Mouse (Mus musculus) Patski (cell line): ENCODE results near the gene Rbm20. TPM values are rescaled to one million over a fixed set of nuclear protein-coding genes. Genes with fewer than 3 reads are reported as not detected.

Source experiments
- ATAC-seq: fragments of 100-300 bp; one replicate; pipeline ENCODE4 v1.8.0; 2021
- CTCF ChIA-PET: fragments of 350-600 bp; sonication (Branson Sonifier 250); formaldehyde crosslinking; loops from one replicate; lab custom pipeline; 2022; ENCODE audit warnings: inconsistent platforms; lab: Charles Lee
- POLR2A ChIA-PET: fragments of 350-600 bp; sonication (Branson Sonifier 250); formaldehyde crosslinking; loops from one replicate; lab custom pipeline; 2022; ENCODE audit warnings: antibody characterized with exemption, inconsistent platforms; lab: Charles Lee
- DNase-seq: peaks from one replicate; pipeline ENCODE4 v3.0.0-alpha.2; 2011; ENCODE audit warnings: low read depth, low spot score
- H3K27me3 ChIP-seq: fragments of 371-371 bp; one replicate; pipeline ENCODE4 v1.5.1; 2021
- CTCF ChIP-seq: fragments of 100-300 bp; IDR thresholded peaks from one replicate; pipeline ENCODE4 v1.5.1; 2021
- in situ Hi-C: fragments of 300-500 bp; cut with MboI; formaldehyde crosslinking; loops from 3 replicates; pipeline ENCODE4 v1.11.1; 2018; ENCODE audit warnings: low pct_unique_long_range_greater_than_20kb, mixed read lengths
- polyA plus RNA-seq: library from polyadenylated mRNA; unstranded; gene quantifications from one replicate; pipeline ENCODE4 v1.2.3, GENCODE M21; 2021

Rbm20 gene
- polyA plus RNA-seq, 1 experiment from 2014 or later, result 0.72 TPM

DNA sequence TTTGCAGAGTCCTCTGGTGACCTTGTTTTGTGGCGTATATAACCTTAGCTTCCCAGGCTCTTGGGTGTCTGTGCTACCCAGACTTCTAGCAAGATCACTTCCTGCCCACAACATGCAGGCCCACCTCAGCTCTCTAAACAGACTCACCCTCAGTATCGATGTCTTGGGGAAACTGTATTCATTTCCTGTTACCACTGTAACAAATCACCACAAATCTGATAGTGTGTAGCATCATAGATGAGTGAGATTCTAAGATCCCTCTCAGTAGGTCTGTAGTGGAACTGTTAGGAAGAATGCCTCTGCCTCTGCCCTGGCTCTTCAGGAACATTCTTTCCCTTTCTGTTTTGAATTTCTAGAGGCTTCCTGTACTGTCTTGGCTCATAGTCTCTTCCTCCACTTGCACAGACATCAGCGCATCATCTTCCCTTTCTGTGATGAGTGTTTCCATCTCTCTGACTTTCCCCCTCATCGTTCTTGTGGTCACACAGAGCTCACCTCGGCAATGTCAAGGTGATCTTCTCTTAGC lies 130.2 kb downstream of the Rbm20 start:
- CTCF ChIA-PET, result interaction anchor here (1.4 kb wide), 1 partner anchor 38 kb away, joined by 3 read pairs; no protein-coding TSS in a partner anchor
- in situ Hi-C loops, result no loop called here
- no peak for TF ChIP-seq CTCF
- no peak for DNase-seq
- ATAC-seq, result no peak
- no peaks in the 10 kb centered on the region for H3K27me3 ChIP-seq
- POLR2A ChIA-PET, result interaction anchor here (1.2 kb wide), 1 partner anchor 23 kb away, joined by 3 read pairs; no protein-coding TSS in a partner anchor

- TF ChIP-seq CTCF, result no peak
- CTCF ChIA-PET, result interaction anchor here (1.4 to 1.8 kb wide), 2 partner anchors 25 to 39 kb away, joined by 3 to 4 read pairs; no protein-coding TSS in a partner anchor
- no peaks in the 10 kb centered on the region for H3K27me3 ChIP-seq
- POLR2A ChIA-PET, result no interaction called here
- in situ Hi-C loops, result no loop called here
- DNase-seq, result no peak
- ATAC-seq, result no peak
Observed at GRCm38 (mm10) chr19:53808041-53808777, 131.1 kb downstream of the Rbm20 start.

DNA sequence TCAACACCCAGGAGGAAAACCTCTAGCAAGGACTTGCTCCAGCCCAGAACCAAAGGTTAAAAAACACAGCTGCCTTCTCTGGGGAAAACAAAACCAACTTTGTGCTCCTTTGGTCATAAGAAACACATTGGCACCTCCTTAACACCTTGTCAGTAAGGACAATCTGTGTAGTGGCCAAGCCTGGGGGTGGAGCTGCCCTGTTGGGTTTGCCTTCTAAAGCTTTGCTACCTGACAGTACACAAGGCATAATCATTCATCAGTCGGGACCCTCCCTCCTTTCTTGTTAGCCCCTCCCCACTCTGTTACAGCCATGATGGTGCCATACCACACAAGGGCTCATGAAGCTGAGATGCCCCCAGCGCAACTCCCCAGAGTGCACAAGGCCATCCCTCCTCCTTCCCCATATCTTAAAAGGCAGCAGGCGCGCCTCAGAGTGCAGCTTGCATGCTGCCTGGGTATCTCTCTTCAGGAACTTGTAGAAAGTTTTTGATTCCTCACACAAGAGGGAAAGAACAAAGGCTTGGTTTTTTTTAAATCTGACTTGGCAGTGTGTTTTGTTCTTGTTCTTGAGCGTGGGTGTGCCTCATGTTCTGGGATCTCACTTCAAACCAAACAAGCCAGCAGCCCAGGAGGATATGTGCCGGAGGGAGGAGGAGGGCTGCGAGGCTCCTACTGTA lies 132.2 kb downstream of the Rbm20 start:
- TF ChIP-seq CTCF, result no peak
- POLR2A ChIA-PET, result no interaction called here
- no peaks in the 10 kb centered on the region for H3K27me3 ChIP-seq
- DNase-seq (no peak), ATAC-seq (no peak)
- CTCF ChIA-PET, result interaction anchor here (0.8 to 1.8 kb wide), 4 partner anchors 10 to 399 kb away, joined by 3 to 5 read pairs (median 4); no protein-coding TSS in a partner anchor
- in situ Hi-C loops, result no loop called here

GRCm38 (mm10) chr19:53810024-53810423 lies 132.9 kb downstream of the Rbm20 start:
- DNase-seq, result no peak
- POLR2A ChIA-PET, result no interaction called here
- in situ Hi-C loops, result no loop called here
- no peak for TF ChIP-seq CTCF
- H3K27me3 ChIP-seq, result no peaks in the 10 kb centered on the region
- CTCF ChIA-PET, result interaction anchor here (1.7 to 1.8 kb wide), 2 partner anchors 9 to 23 kb away, joined by 4 to 5 read pairs; no protein-coding TSS in a partner anchor
- no peak for ATAC-seq

DNA sequence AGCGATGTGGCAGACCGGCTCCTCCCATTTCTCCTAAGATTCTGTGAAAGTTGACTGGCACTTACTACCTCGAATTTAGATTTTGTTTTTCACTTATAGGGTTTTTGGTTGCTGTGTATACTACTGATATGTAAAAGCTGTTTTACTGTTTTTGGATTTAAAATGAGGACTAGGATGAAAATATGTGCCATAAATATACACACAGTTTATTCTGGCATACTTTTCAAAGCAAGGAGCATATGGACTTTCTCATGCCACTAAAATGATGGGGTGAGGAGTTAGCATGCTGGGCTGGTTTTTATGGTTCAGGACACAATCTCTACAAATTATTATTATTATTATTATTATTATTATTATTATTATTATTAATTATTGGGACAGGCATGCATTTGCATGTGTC lies 133.5 kb downstream of the Rbm20 start:
- ATAC-seq (no peak), DNase-seq (no peak)
- no peaks in the 10 kb centered on the region for H3K27me3 ChIP-seq
- POLR2A ChIA-PET, result interaction anchor here (2.1 kb wide), 1 partner anchor 10 kb away, joined by 9 read pairs; no protein-coding TSS in a partner anchor
- in situ Hi-C loops, result no loop called here
- CTCF ChIA-PET, result interaction anchor here (1.7 kb wide), 2 partner anchors 8 to 31 kb away, joined by 3 to 5 read pairs; no protein-coding TSS in a partner anchor
- TF ChIP-seq CTCF, result no peak

GRCm38 (mm10) chr19:53813576-53813975 lies 136.5 kb downstream of the Rbm20 start:
- no peaks in the 10 kb centered on the region for H3K27me3 ChIP-seq
- ChIA-PET CTCF (interaction anchor here (2.4 kb wide), 1 partner anchor 8 kb away, joined by 6 read pairs; no protein-coding TSS in a partner anchor), POLR2A (no interaction called here)
- DNase-seq (no peak), ATAC-seq (no peak)
- no peak for TF ChIP-seq CTCF
- in situ Hi-C loops, result no loop called here

DNA sequence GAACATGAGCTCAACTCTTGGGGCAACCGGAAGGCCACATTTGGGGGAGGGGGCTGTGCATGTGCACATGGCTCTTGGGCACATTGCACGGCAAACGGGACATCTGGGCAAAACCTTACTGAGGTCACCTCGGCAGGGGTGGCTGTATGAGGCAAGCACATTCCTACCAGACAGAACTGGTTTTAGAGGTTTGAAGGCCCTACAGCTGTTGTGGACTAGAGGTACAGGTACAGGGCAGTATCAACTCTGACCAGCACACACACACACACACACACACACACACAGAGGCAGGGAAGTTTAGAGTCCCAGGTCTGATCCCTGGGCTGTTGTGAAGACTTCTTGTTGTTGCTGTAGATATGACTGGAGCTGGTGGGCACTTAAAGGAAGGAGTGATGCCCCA lies 138.6 kb downstream of the Rbm20 start:
- DNase-seq, result no peak
- in situ Hi-C loops, result no loop called here
- no peaks in the 10 kb centered on the region for H3K27me3 ChIP-seq
- ChIA-PET CTCF (interaction anchor here (1.0 kb wide), 1 partner anchor 47 kb away, joined by 3 read pairs; no protein-coding TSS in a partner anchor), POLR2A (no interaction called here)
- no peak for TF ChIP-seq CTCF
- no peak for ATAC-seq

- TF ChIP-seq CTCF, result no peak
- POLR2A ChIA-PET, result no interaction called here
- in situ Hi-C loops, result no loop called here
- no peaks in the 10 kb centered on the region for H3K27me3 ChIP-seq
- DNase-seq, result no peak
- no peak for ATAC-seq
- CTCF ChIA-PET, result no interaction called here
Observed at GRCm38 (mm10) chr19:53816242-53816641, 139.1 kb downstream of the Rbm20 start.

DNA sequence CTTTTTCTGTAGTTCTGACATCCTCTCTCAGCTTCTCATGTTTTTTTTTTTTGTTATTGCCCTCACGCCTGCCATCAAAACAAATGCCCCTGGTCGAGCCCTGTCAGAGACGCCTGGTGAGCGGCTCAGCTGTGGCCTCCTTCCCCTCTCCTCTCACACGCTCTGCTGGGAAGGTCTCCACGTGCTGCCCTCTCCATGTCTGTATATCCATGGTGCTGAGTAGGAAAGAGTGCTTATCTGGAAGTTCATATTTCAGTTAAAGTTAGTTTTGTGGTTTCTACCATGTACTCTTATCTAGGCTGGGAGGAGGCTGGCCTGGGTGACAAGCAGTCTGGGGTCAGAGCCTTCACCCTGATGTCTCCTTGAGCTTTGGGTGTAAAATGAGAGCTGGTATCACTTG lies 142.2 kb downstream of the Rbm20 start:
- H3K27me3 ChIP-seq, result no peaks in the 10 kb centered on the region
- CTCF ChIA-PET, result interaction anchor here (1.4 to 2.5 kb wide), 2 partner anchors 10 kb away, joined by 5 to 8 read pairs; no protein-coding TSS in a partner anchor
- POLR2A ChIA-PET, result interaction anchor here (1.2 to 3.0 kb wide), 2 partner anchors 8 to 83 kb away, joined by 3 to 9 read pairs; no protein-coding TSS in a partner anchor
- in situ Hi-C loops, result no loop called here
- TF ChIP-seq CTCF, result no peak
- DNase-seq, result no peak
- no peak for ATAC-seq
